Mouse (Mus musculus): ENCODE measurements at regions not wholly inside any gene's neighbourhood (a gene's known extent, or its start where the extent isn't known, plus 50 kb on each side); places are given as distances from the start of the nearest gene placed in this dataset.
"Not testable (repeated sequence)": the region's sequence is repeated elsewhere in the genome, so short reads cannot be mapped to it uniquely, and the experiment has no call there.

DNA sequence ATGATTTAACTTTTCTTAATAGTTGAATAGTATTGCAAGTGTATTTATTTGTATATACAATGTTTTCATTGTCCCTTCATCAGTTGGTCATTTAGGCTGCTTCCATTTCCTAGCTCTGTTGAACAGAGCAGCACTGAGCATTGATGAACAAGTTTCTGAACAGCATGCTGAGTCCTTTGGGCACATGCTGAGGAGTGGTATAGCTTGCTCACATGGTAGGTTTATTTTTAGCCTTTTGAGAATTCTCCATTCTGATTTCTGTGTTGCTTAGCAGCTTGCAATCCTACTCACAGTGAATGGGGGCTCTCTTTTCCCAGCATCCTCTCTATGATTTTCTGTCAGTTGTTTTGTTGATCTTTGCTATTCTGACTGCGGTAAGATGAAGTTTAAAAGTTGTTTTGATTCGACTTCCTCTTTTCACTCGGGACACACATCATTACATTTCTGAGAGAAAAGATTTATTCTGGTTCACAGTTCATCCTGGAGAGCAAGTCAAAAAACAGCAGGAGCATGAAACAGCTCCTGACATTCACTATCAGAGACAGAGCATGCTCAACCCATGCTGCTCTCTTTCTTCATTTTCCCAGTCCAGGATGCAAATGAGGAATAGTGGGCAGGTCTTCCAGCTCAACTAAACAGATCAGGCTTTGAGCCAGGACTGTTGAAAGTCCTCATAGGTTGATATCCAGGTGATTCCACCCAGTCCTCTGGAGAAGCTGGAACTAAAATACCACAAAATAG, 413.1 kb downstream of the Gm37988 start:
- Histone ChIP-seq H3K9ac (ENCODE audit: low read depth, low read length) (no peak overlapping the region), H3K4me3 (ENCODE audit: insufficient read depth, low read depth, low read length) (no peak overlapping the region), H3K27me3 (ENCODE audit: control insufficient read depth, insufficient read depth, low read length) (no peaks in the 10 kb centered on the region), H3K36me3 (ENCODE audit: control insufficient read depth, insufficient read depth, low read length) (no peaks in the 10 kb centered on the region), H3K79me2 (ENCODE audit: control insufficient read depth, insufficient read depth, low read length) (no peaks in the 10 kb centered on the region), H3K27ac (replicated peaks; ENCODE audit: insufficient read depth, low read depth, low read length) (no peak overlapping the region), H3K4me1 (ENCODE audit: control insufficient read depth, insufficient read depth, low read length) (no peaks in the 10 kb centered on the region)
- DNase-seq (ENCODE audit: extremely low read depth, low read depth, low spot score) = no peak
- TF ChIP-seq POLR2A (IDR thresholded peaks at IDR 0.05; ENCODE audit: extremely low read depth, insufficient read depth, low read length) (no peak), CTCF (IDR thresholded peaks at IDR 0.05; ENCODE audit: low read depth, low read length) (no peak)
- 69% methylated on average over 3 of the region's 3 CpGs for WGBS

DNA sequence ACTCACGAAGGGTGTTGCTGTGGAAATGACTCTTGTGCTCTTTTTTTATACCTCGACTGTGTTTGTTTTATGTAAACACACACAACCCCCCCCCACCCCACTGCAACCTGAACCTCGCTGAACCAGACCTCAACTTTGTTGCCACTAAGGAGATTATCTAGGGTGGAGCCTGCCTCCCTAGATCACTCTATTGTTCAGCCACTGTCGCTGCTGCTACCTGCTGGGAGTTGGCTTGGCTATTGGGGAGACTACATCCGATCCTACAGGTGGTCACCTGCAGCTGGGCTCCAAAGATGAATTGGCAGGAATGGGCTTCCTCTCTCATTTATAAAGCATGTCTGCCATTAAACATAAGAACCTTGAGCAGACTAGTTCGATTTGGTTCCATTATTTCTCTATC, 420.2 kb downstream of the Gm37988 start:
- Histone ChIP-seq H3K4me3 (ENCODE audit: insufficient read depth, low read depth, low read length) (no peak overlapping the region), H3K27me3 (ENCODE audit: control insufficient read depth, insufficient read depth, low read length) (no peaks in the 10 kb centered on the region), H3K27ac (replicated peaks; ENCODE audit: insufficient read depth, low read depth, low read length) (no peak overlapping the region), H3K36me3 (ENCODE audit: control insufficient read depth, insufficient read depth, low read length) (no peaks in the 10 kb centered on the region), H3K79me2 (ENCODE audit: control insufficient read depth, insufficient read depth, low read length) (no peaks in the 10 kb centered on the region), H3K4me1 (ENCODE audit: control insufficient read depth, insufficient read depth, low read length) (no peaks in the 10 kb centered on the region), H3K9ac (ENCODE audit: low read depth, low read length) (no peak overlapping the region)
- 21% methylated on average over 6 of the region's 6 CpGs for WGBS
- no peak for DNase-seq (ENCODE audit: extremely low read depth, low read depth, low spot score)
- no peak for TF ChIP-seq CTCF (IDR thresholded peaks at IDR 0.05; ENCODE audit: low read depth, low read length)
- TF ChIP-seq POLR2A (IDR thresholded peaks at IDR 0.05; ENCODE audit: extremely low read depth, insufficient read depth, low read length) = no peak

DNA sequence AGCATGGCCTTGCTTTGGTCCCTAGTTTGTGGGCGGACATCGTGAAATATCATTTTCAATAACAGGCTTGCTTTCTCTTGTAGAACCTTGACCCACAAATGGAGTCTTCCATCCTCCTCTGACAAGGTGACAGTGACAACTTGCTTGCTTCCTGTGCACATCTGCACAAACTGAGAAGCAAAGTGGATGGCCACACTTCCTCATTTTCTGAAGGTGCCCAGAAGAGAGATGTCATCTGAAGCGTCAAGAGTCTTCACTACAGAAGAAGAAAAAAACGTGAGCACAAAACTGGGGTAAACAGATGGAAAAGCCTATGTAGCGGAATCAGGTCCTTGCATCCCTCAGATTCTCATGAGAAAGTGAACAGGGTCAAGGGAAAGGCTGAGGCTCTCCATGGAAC, 423.5 kb downstream of the Gm37988 start:
- H3K9ac ChIP-seq (ENCODE audit: low read depth, low read length) = no peak overlapping the region
- no peaks in the 10 kb centered on the region for H3K79me2 ChIP-seq (ENCODE audit: control insufficient read depth, insufficient read depth, low read length)
- no peak overlapping the region for H3K4me3 ChIP-seq (ENCODE audit: insufficient read depth, low read depth, low read length)
- WGBS = 86% methylated on average over 5 of the region's 5 CpGs
- H3K27me3 ChIP-seq (ENCODE audit: control insufficient read depth, insufficient read depth, low read length) = no peaks in the 10 kb centered on the region
- H3K27ac ChIP-seq (replicated peaks; ENCODE audit: insufficient read depth, low read depth, low read length) = no peak overlapping the region
- no peaks in the 10 kb centered on the region for H3K4me1 ChIP-seq (ENCODE audit: control insufficient read depth, insufficient read depth, low read length)
- no peaks in the 10 kb centered on the region for H3K36me3 ChIP-seq (ENCODE audit: control insufficient read depth, insufficient read depth, low read length)
- TF ChIP-seq CTCF (IDR thresholded peaks at IDR 0.05; ENCODE audit: low read depth, low read length) (no peak), POLR2A (IDR thresholded peaks at IDR 0.05; ENCODE audit: extremely low read depth, insufficient read depth, low read length) (no peak)
- DNase-seq (ENCODE audit: extremely low read depth, low read depth, low spot score) = no peak

DNA sequence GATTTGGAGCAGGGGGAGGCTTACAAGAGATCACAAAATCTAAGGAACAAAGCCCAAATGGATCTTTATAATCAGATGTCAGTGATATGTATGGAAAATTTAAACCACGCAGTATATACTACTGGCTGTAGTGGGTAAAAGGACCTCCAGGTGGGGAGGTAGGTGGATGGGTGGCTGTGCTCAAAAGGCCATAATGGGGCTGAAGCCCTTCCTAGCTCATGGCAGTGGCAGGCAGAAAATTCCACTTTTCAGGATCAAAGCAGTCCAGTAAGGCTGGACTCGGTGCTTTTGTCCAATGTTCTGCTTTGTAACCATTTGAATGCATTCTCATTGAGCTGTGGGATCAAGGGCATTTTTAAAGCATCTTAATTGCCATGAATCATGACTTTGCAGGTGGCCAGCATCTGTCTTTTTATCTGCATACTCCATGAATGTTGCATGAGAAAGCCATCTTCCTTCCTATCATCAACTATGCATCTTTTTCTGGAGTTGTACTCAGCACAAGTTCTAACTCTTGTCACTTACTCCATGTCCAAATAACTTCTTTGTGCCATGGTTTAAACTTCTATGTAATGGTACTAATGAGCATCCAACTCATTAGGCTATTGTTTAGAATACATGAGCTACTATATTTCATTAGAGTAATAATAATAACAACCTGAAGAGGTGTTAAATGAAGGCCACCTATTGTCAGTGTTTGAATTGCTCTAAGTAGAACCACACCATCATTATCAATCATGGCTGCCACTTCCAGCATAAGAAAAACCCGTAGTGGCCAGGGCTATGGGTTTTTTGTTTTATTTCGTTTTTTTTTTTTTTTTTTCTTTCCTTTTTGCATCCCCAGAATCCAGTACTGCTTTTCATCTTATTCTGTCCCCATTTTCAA, 424.5 kb downstream of the Gm37988 start:
- WGBS = 65% methylated on average over 4 of the region's 4 CpGs
- Histone ChIP-seq H3K9ac (ENCODE audit: low read depth, low read length) (no peak overlapping the region), H3K4me3 (ENCODE audit: insufficient read depth, low read depth, low read length) (no peak overlapping the region), H3K27me3 (ENCODE audit: control insufficient read depth, insufficient read depth, low read length) (no peaks in the 10 kb centered on the region), H3K36me3 (ENCODE audit: control insufficient read depth, insufficient read depth, low read length) (no peaks in the 10 kb centered on the region), H3K27ac (replicated peaks; ENCODE audit: insufficient read depth, low read depth, low read length) (no peak overlapping the region), H3K4me1 (ENCODE audit: control insufficient read depth, insufficient read depth, low read length) (no peaks in the 10 kb centered on the region), H3K79me2 (ENCODE audit: control insufficient read depth, insufficient read depth, low read length) (no peaks in the 10 kb centered on the region)
- DNase-seq (ENCODE audit: extremely low read depth, low read depth, low spot score) = no peak
- no peak for TF ChIP-seq POLR2A (IDR thresholded peaks at IDR 0.05; ENCODE audit: extremely low read depth, insufficient read depth, low read length)
- TF ChIP-seq CTCF (IDR thresholded peaks at IDR 0.05; ENCODE audit: low read depth, low read length) = no peak

DNA sequence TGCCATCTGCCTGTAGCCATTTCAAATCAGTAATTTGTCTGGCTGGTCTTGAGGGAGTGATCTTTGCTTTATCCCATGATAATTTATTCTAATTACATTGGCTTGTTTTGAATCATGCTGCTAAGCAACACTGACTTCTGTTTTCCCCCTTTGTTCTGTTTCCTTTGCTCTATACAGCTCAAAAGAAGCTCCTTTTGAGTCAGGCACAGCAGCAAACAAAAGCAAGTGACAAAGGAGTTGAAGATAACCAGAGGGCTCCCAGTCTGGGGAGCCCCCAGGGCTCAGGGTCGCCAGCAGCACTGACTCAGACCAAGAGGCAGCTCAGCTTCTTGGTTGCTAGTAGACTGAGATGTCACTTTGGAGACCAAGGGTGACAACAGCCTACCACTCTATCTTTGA, 425.2 kb downstream of the Gm37988 start:
- H3K4me3 ChIP-seq (ENCODE audit: insufficient read depth, low read depth, low read length) = no peak overlapping the region
- no peak overlapping the region for H3K9ac ChIP-seq (ENCODE audit: low read depth, low read length)
- H3K79me2 ChIP-seq (ENCODE audit: control insufficient read depth, insufficient read depth, low read length) = no peaks in the 10 kb centered on the region
- no peaks in the 10 kb centered on the region for H3K27me3 ChIP-seq (ENCODE audit: control insufficient read depth, insufficient read depth, low read length)
- TF ChIP-seq CTCF (IDR thresholded peaks at IDR 0.05; ENCODE audit: low read depth, low read length) (no peak), POLR2A (IDR thresholded peaks at IDR 0.05; ENCODE audit: extremely low read depth, insufficient read depth, low read length) (no peak)
- no peak for DNase-seq (ENCODE audit: extremely low read depth, low read depth, low spot score)
- WGBS = 14% methylated on average over 1 of the region's 1 CpGs
- no peaks in the 10 kb centered on the region for H3K36me3 ChIP-seq (ENCODE audit: control insufficient read depth, insufficient read depth, low read length)
- H3K4me1 ChIP-seq (ENCODE audit: control insufficient read depth, insufficient read depth, low read length) = no peaks in the 10 kb centered on the region
- no peak overlapping the region for H3K27ac ChIP-seq (replicated peaks; ENCODE audit: insufficient read depth, low read depth, low read length)

DNA sequence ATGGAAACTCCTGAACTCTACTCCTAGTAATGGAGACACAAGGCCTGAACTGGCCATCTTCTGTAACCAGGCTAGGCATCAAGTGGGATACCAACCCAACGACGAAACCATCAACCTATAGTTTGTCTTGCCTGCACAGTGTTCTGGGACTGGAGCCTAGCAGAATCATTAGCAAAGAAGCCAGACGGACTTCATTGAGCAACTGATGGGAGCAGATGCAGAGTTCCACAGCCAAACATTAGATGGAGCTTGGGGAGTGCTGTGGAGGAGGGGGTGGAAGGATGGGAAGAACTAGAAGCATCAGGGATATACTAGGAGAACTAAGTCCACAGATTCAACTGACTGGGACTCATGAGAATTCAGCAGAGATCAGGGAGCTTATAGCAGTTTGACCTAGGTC, 435.5 kb downstream of the Gm37988 start:
- Histone ChIP-seq H3K79me2 (ENCODE audit: control insufficient read depth, insufficient read depth, low read length) (no peaks in the 10 kb centered on the region), H3K27me3 (ENCODE audit: control insufficient read depth, insufficient read depth, low read length) (no peaks in the 10 kb centered on the region), H3K27ac (replicated peaks; ENCODE audit: insufficient read depth, low read depth, low read length) (no peak overlapping the region), H3K36me3 (ENCODE audit: control insufficient read depth, insufficient read depth, low read length) (no peaks in the 10 kb centered on the region), H3K9ac (ENCODE audit: low read depth, low read length) (no peak overlapping the region), H3K4me3 (ENCODE audit: insufficient read depth, low read depth, low read length) (no peak overlapping the region), H3K4me1 (ENCODE audit: control insufficient read depth, insufficient read depth, low read length) (no peaks in the 10 kb centered on the region)
- DNase-seq (ENCODE audit: extremely low read depth, low read depth, low spot score) = no peak
- WGBS = 93% methylated on average over 3 of the region's 3 CpGs
- TF ChIP-seq POLR2A (IDR thresholded peaks at IDR 0.05; ENCODE audit: extremely low read depth, insufficient read depth, low read length) (no peak), CTCF (IDR thresholded peaks at IDR 0.05; ENCODE audit: low read depth, low read length) (no peak)

DNA sequence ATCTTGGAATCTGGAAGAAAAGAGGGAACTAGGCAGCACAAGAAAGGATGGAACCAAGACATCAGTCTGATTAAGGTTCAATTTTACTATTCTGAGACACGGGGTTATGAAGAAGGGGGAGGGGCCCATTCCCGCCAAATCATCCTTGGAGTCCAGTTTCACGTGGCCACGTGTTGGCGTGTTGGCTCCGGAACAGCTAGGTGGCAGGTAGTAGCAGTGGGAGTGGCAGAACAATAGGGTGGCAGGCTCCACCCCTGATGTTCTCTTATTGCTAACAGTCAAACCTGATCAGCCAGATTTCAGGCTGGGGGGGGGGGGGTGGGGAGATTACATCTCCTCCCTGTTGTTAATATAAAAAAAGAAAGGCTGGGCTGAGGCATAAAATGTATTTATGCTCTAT, 453.2 kb downstream of the Gm37988 start:
- H3K4me1 ChIP-seq (ENCODE audit: control insufficient read depth, insufficient read depth, low read length); H3K36me3 ChIP-seq (ENCODE audit: control insufficient read depth, insufficient read depth, low read length); H3K27ac ChIP-seq (replicated peaks; ENCODE audit: insufficient read depth, low read depth, low read length); H3K79me2 ChIP-seq (ENCODE audit: control insufficient read depth, insufficient read depth, low read length); H3K4me3 ChIP-seq (ENCODE audit: insufficient read depth, low read depth, low read length); DNase-seq (ENCODE audit: extremely low read depth, low read depth, low spot score); H3K27me3 ChIP-seq (ENCODE audit: control insufficient read depth, insufficient read depth, low read length); H3K9ac ChIP-seq (ENCODE audit: low read depth, low read length): not testable (repeated sequence)
- whole genome bisulfite sequencing = 81% methylated on average over 6 of the region's 6 CpGs

DNA sequence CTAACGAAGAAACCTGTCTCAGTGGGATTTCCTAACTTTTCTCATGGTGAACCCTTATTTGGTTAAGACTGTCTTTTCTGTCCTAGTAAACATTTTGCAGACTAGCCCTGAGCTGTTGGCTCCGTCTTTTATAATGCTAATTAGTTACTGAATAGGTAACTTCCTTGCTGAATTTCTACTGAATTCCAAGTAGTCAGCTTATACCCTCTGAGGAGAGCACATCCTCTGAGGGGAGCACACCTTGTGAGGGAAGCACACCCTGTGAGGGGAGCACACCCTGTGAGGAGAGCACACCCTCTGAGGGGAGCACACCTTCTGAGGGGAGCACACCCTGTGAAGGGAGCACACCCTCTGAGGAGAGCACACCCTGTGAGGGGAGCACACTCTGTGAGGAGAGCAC, 453.6 kb downstream of the Gm37988 start:
- not testable (repeated sequence) for H3K79me2 ChIP-seq (ENCODE audit: control insufficient read depth, insufficient read depth, low read length); DNase-seq (ENCODE audit: extremely low read depth, low read depth, low spot score); H3K27me3 ChIP-seq (ENCODE audit: control insufficient read depth, insufficient read depth, low read length); H3K9ac ChIP-seq (ENCODE audit: low read depth, low read length); H3K36me3 ChIP-seq (ENCODE audit: control insufficient read depth, insufficient read depth, low read length); H3K4me3 ChIP-seq (ENCODE audit: insufficient read depth, low read depth, low read length); H3K27ac ChIP-seq (replicated peaks; ENCODE audit: insufficient read depth, low read depth, low read length); H3K4me1 ChIP-seq (ENCODE audit: control insufficient read depth, insufficient read depth, low read length)
- 75% methylated on average over 2 of the region's 2 CpGs for WGBS

All from liver, adult 2 months (tissue).